Mouse (Mus musculus) kidney, postnatal 0 days (tissue): ENCODE measurements around the gene 9930021J03Rik. TPM values are rescaled to one million over a fixed set of nuclear protein-coding genes. Genes with fewer than 3 reads are reported as not detected.

ENCODE experiments used
- ATAC-seq: fragments of 200-750 bp; cut with Nextera tagmentation; replicated peaks from 2 replicates; pipeline ENCODE4 v1.8.0; 2017; ENCODE audit warnings: low read depth, moderate number of reproducible peaks, moderate TSS enrichment, moderate library complexity; ENCODE audit not compliant: low FRiP score
- DNase-seq: peaks from one replicate; pipeline ENCODE4 v3.0.0-alpha.2; 2016; ENCODE audit warnings: low spot score
- H3K27ac ChIP-seq: fragments of 300-500 bp; sonication (generic); 2 replicates; pipeline ENCODE4 v1.5.1; 2014; ENCODE audit warnings: mild to moderate bottlenecking
- H3K27me3 ChIP-seq: fragments of 300-500 bp; sonication (generic); 2 replicates; pipeline ENCODE4 v1.6.1; 2014; ENCODE audit warnings: low read length, mixed read lengths; ENCODE audit not compliant: insufficient read depth
- H3K36me3 ChIP-seq: fragments of 300-500 bp; sonication (generic); 2 replicates; pipeline ENCODE4 v1.6.1; 2014; ENCODE audit warnings: low read length, mixed read lengths; ENCODE audit not compliant: insufficient read depth
- H3K4me1 ChIP-seq: fragments of 300-500 bp; sonication (generic); replicated peaks from 2 replicates; pipeline ENCODE4 v1.6.1; 2014; ENCODE audit warnings: antibody characterized with exemption, low read length, mixed read lengths; ENCODE audit not compliant: insufficient read depth
- H3K4me2 ChIP-seq: fragments of 300-500 bp; sonication (generic); 2 replicates; pipeline ENCODE4 v1.6.1; 2014; ENCODE audit warnings: mild to moderate bottlenecking, low read length, moderate library complexity, mixed read lengths
- H3K4me3 ChIP-seq: fragments of 300-500 bp; sonication (generic); replicated peaks from 2 replicates; pipeline ENCODE4 v1.5.1; 2014; ENCODE audit warnings: low read depth, low read length
- H3K9ac ChIP-seq: fragments of 300-500 bp; sonication (generic); 2 replicates; pipeline ENCODE4 v1.6.1; 2014; ENCODE audit warnings: low read depth, low read length
- H3K9me3 ChIP-seq: fragments of 300-500 bp; sonication (generic); replicated peaks from 2 replicates; pipeline ENCODE4 v1.6.1; 2016; ENCODE audit warnings: low read length, inconsistent platforms, mixed read lengths
- CTCF ChIP-seq: IDR thresholded peaks from 2 replicates; pipeline ENCODE4 v1.5.1; 2016; ENCODE audit warnings: antibody characterized with exemption, low read depth, mild to moderate bottlenecking, moderate library complexity
- WGBS: fragments of 180-500 bp; shearing (Covaris S2); extraction: QIAGEN DNeasy Blood & Tissue Kit; methylation state at CpG from one replicate; pipeline ENCODE4 v1.1.7; 2014; 5-methylcytosine and 5-hydroxymethylcytosine counted together
- polyA plus RNA-seq: library from polyadenylated mRNA; unstranded; fragments of >200 nt; fragmentation: Nextera tagmentation; extraction: Ambion mirVana; gene quantifications from 2 replicates; pipeline ENCODE4 v1.2.1, GENCODE M21; 2015

The 9930021J03Rik gene
- polyA plus RNA-seq, 1 experiment from 2014 or later: 5.9 TPM

DNA sequence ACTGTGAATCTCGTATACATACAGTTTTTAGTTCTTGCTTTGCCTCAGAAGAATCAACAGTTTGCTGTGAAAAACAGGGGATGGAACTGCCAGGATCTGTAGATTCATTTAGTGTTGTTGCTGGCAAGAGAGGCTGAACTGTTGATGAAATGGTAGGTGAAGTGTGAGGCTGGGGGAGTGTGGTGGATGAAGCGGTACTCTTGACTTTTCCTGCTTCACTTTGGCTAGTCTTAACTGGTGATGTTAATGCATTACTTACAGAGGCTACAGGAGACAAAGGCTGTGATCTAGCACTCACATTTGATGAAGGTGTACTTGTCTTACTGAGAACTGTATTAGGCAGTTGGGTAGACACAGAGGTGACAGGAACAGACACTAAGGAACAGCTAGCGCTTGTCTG lies 87.3 kb downstream of the 9930021J03Rik start:
- WGBS: 97% methylated on average over 3 of the region's 3 CpGs
- peaks cover 30% of the 10 kb centered on the region; the same call in 1 of the 2 replicates for H3K36me3 ChIP-seq
- no peak for ATAC-seq

DNA sequence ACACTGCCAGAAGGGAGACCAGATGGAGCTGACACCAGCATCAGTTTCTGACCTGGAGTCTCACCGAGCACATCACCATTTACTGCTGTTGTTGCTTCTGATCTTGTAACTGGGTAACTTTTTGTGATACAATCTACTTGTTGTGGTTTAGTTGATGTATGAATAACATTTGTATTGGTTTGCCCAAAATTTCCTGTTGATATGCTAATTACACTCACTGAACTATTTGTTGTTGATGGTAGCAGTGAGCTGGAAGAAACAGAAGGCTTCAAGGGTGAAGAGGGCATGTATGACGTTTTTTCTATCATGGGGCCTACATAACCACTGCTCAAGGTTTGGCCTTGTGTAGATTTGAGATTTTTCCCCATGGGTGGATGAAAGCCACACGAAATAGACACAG lies 87.9 kb downstream of the 9930021J03Rik start:
- ATAC-seq (no peak), DNase-seq (no peak)
- Histone ChIP-seq H3K9ac (no peak overlapping the region), H3K4me1 (no peaks in the 10 kb centered on the region), H3K36me3 (peaks cover 30% of the 10 kb centered on the region; the same call in 1 of the 2 replicates), H3K27ac (no peak overlapping the region), H3K4me2 (no peak overlapping the region), H3K9me3 (no peaks in the 10 kb centered on the region), H3K4me3 (no peak overlapping the region), H3K27me3 (no peaks in the 10 kb centered on the region)
- no peak for TF ChIP-seq CTCF
- WGBS: 89% methylated on average over 3 of the region's 3 CpGs

More for the DNA sequence above, 87.3 kb downstream of the 9930021J03Rik start:
- Histone ChIP-seq H3K4me3 (no peak overlapping the region), H3K9ac (no peak overlapping the region), H3K4me1 (no peaks in the 10 kb centered on the region), H3K27me3 (no peaks in the 10 kb centered on the region), H3K9me3 (no peaks in the 10 kb centered on the region), H3K27ac (no peak overlapping the region), H3K4me2 (no peak overlapping the region)
- no peak for DNase-seq
- no peak for TF ChIP-seq CTCF

DNA sequence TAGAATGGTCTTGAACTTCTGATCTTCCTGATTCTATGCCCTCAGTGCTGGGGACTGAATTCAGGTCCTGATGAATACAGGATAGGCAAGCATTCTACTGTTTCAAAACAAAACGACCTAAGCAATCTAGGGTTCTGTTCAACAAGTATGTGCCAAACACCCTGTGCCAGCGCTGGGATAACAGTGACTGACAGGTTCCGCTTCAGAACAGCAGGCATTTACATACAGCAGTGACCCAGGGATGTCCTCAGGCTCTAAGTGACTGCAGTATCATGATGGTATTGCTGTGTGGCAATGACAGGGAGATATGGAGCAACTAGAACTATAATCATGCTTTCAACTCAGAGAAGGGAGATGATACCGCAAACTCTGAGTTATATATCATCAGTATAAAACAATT lies 92.3 kb downstream of the 9930021J03Rik start:
- Histone ChIP-seq H3K4me2 (no peak overlapping the region), H3K4me3 (no peak overlapping the region), H3K36me3 (0 out of 2 replicates have a peak, but pooled peaks cover 23% of the 10 kb centered on the region), H3K9me3 (no peaks in the 10 kb centered on the region), H3K27ac (no peak overlapping the region), H3K4me1 (no peaks in the 10 kb centered on the region), H3K9ac (no peak overlapping the region), H3K27me3 (no peaks in the 10 kb centered on the region)
- 85% methylated on average over 4 of the region's 4 CpGs for WGBS
- no peak for DNase-seq
- ATAC-seq: no peak
- no peak for TF ChIP-seq CTCF

DNA sequence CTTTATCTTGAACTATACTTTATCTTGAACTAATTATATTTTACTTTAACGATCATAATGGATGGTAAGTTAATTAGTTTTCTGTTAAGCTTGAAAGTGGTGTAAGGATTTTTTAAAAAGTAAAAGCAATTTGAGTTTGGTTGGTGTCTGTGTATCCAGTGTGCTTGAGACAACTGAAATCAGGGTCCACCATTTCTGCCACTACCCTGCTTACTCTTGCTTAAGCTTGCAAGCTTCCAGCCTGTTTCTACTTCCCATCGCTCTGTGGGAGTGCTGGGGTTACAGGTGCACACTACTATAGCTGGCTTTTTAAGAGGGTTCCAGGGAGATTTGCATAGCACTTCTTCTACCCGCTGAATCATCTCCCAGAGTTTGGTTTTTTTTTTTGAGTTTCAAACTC lies 96.3 kb downstream of the 9930021J03Rik start:
- no peak for ATAC-seq
- no peak overlapping the region for H3K4me2 ChIP-seq
- H3K27me3 ChIP-seq: no peaks in the 10 kb centered on the region
- H3K27ac ChIP-seq: no peak overlapping the region
- H3K36me3 ChIP-seq: no peaks in the 10 kb centered on the region
- DNase-seq: no peak
- no peak overlapping the region for H3K9ac ChIP-seq
- 78% methylated on average over 3 of the region's 3 CpGs for WGBS
- no peak overlapping the region for H3K4me3 ChIP-seq
- no peaks in the 10 kb centered on the region for H3K4me1 ChIP-seq
- no peaks in the 10 kb centered on the region for H3K9me3 ChIP-seq
- TF ChIP-seq CTCF: no peak

DNA sequence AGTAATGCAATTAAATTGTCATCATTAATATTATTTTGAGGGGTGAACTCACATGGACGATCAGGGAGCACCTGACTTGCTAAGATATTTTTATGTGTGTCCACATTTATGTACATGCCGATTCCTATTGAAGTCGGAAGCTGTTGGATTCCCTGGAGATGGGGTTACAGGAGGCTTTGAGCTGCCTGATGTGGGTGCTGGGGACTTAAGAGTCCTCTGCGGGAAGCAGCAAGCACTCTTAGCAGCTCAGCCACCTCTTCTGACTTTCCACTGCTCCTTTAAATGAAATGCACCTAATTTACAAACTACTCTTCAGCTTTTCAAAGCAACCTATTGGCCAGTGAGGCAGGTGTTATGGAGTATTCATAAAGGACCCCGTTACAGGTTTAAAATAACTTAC lies 97.3 kb downstream of the 9930021J03Rik start:
- ATAC-seq (no peak), DNase-seq (no peak)
- Histone ChIP-seq H3K4me1 (no peaks in the 10 kb centered on the region), H3K27ac (no peak overlapping the region), H3K9me3 (no peaks in the 10 kb centered on the region), H3K4me3 (peak overlapping the region; percentile 29; the same call in 1 of the 2 replicates), H3K4me2 (peak overlapping the region; percentile 46), H3K36me3 (no peaks in the 10 kb centered on the region), H3K27me3 (no peaks in the 10 kb centered on the region), H3K9ac (no peak overlapping the region)
- WGBS: 48% methylated on average over 5 of the region's 5 CpGs
- TF ChIP-seq CTCF: no peak

DNA sequence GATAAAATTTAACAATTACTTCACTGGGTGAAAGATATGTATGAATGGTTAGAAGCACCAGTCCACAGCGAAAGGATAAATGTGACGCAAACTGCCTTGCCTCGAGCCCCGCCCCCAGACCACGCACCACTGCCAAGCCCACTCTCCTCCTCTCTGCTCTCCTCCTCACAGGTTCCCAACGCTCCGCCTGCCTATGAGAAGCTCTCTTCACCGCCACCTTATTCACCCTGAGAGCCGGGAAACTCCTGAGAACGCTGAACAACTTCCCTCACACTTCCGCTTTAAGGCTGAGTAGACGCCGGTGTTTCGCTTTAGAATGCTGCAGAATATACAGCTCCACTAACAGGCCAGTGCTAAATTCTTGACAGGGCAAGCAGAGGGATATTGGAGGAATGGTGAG lies 97.8 kb downstream of the 9930021J03Rik start:
- peak; percentile 28 for DNase-seq
- no peak for ATAC-seq
- Histone ChIP-seq H3K36me3 (no peaks in the 10 kb centered on the region), H3K9me3 (no peaks in the 10 kb centered on the region), H3K4me1 (no peaks in the 10 kb centered on the region), H3K4me2 (peak overlapping the region; percentile 46), H3K27ac (no peak overlapping the region), H3K27me3 (no peaks in the 10 kb centered on the region), H3K4me3 (peak overlapping the region; percentile 29), H3K9ac (no peak overlapping the region)
- no peak for TF ChIP-seq CTCF
- WGBS: 37% methylated on average over 14 of the region's 14 CpGs

DNA sequence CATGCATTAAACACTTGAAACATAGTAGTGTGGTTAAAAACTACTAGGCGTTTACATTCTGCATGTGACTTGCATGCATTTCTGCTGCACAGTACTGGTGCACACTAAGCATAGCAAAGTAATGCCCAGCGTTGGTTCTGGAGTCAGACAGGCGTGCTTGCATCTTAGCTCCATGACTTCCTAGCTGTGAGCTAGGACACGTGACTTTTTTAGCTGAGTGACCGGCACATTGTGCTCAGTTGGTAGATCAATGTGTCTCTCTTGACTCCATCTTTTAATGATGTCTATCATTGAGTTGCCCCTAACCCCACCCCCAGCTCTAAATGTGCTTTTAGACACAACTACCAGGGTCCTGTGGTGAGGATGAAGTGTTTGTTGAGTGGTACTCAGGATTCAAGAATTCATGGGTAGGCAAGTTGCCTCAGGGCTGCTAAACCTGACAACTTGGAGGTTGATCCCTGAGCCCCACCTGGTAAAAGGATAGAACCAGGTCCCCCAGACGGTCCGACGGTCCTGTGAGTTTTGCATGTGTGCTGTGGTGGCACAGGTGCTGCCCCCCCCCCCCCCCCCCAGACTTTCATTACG lies 98.4 kb downstream of the 9930021J03Rik start:
- H3K9me3 ChIP-seq: no peaks in the 10 kb centered on the region
- no peaks in the 10 kb centered on the region for H3K4me1 ChIP-seq
- ATAC-seq: no peak
- H3K4me3 ChIP-seq: no peak overlapping the region
- no peaks in the 10 kb centered on the region for H3K36me3 ChIP-seq
- DNase-seq: no peak
- peak overlapping the region; percentile 46; the same call in 1 of the 2 replicates for H3K4me2 ChIP-seq
- WGBS: 87% methylated on average over 9 of the region's 9 CpGs
- H3K27ac ChIP-seq: no peak overlapping the region
- H3K27me3 ChIP-seq: no peaks in the 10 kb centered on the region
- no peak for TF ChIP-seq CTCF
- no peak overlapping the region for H3K9ac ChIP-seq
